Mouse (Mus musculus) kidney, postnatal 0 days (tissue): ENCODE data around the gene Tob2. TPM values are rescaled to one million over a fixed set of nuclear protein-coding genes. Genes with fewer than 3 reads are reported as not detected.

Source experiments
- ATAC-seq: fragments of 200-750 bp; cut with Nextera tagmentation; replicated peaks from 2 replicates; pipeline ENCODE4 v1.8.0; 2017; ENCODE audit warnings: low read depth, moderate number of reproducible peaks, moderate TSS enrichment, moderate library complexity; ENCODE audit not compliant: low FRiP score
- DNase-seq: peaks from one replicate; pipeline ENCODE4 v3.0.0-alpha.2; 2016; ENCODE audit warnings: low spot score
- H3K27ac ChIP-seq: fragments of 300-500 bp; sonication (generic); 2 replicates; pipeline ENCODE4 v1.5.1; 2014; ENCODE audit warnings: mild to moderate bottlenecking
- H3K27me3 ChIP-seq: fragments of 300-500 bp; sonication (generic); 2 replicates; pipeline ENCODE4 v1.6.1; 2014; ENCODE audit warnings: low read length, mixed read lengths; ENCODE audit not compliant: insufficient read depth
- H3K36me3 ChIP-seq: fragments of 300-500 bp; sonication (generic); 2 replicates; pipeline ENCODE4 v1.6.1; 2014; ENCODE audit warnings: low read length, mixed read lengths; ENCODE audit not compliant: insufficient read depth
- H3K4me1 ChIP-seq: fragments of 300-500 bp; sonication (generic); replicated peaks from 2 replicates; pipeline ENCODE4 v1.6.1; 2014; ENCODE audit warnings: antibody characterized with exemption, low read length, mixed read lengths; ENCODE audit not compliant: insufficient read depth
- H3K4me2 ChIP-seq: fragments of 300-500 bp; sonication (generic); 2 replicates; pipeline ENCODE4 v1.6.1; 2014; ENCODE audit warnings: mild to moderate bottlenecking, low read length, moderate library complexity, mixed read lengths
- H3K4me3 ChIP-seq: fragments of 300-500 bp; sonication (generic); replicated peaks from 2 replicates; pipeline ENCODE4 v1.5.1; 2014; ENCODE audit warnings: low read depth, low read length
- H3K9ac ChIP-seq: fragments of 300-500 bp; sonication (generic); 2 replicates; pipeline ENCODE4 v1.6.1; 2014; ENCODE audit warnings: low read depth, low read length
- H3K9me3 ChIP-seq: fragments of 300-500 bp; sonication (generic); replicated peaks from 2 replicates; pipeline ENCODE4 v1.6.1; 2016; ENCODE audit warnings: low read length, inconsistent platforms, mixed read lengths
- CTCF ChIP-seq: IDR thresholded peaks from 2 replicates; pipeline ENCODE4 v1.5.1; 2016; ENCODE audit warnings: antibody characterized with exemption, low read depth, mild to moderate bottlenecking, moderate library complexity
- WGBS: fragments of 180-500 bp; shearing (Covaris S2); extraction: QIAGEN DNeasy Blood & Tissue Kit; methylation state at CpG from one replicate; pipeline ENCODE4 v1.1.7; 2014; 5-methylcytosine and 5-hydroxymethylcytosine counted together
- polyA plus RNA-seq: library from polyadenylated mRNA; unstranded; fragments of >200 nt; fragmentation: Nextera tagmentation; extraction: Ambion mirVana; gene quantifications from 2 replicates; pipeline ENCODE4 v1.2.1, GENCODE M21; 2015

Gene Tob2
- polyA plus RNA-seq, 1 experiment from 2014 or later: 22.5 TPM

DNA sequence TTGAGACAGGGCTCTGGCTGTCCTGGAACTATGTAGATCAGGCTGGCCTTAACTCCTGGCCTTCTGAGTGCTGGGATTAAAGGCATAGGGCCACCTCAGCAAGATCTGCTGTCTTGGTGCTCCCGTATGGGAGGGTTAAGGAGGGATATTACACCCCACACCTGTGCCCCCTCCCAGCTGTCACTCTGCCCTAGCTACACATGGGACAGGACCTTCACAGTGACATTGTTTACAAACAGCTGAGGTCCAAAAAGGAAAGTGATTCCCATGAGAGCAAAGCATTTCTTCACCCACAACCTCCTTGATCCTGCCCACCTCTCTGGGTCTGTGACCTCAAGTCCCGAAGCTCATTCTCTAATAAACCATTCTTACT, 29.4 kb downstream of the Tob2 start:
- Histone ChIP-seq H3K9ac (no peak overlapping the region), H3K4me3 (no peak overlapping the region), H3K27ac (no peak overlapping the region), H3K27me3 (no peaks in the 10 kb centered on the region), H3K4me1 (no peaks in the 10 kb centered on the region), H3K36me3 (peaks cover 29% of the 10 kb centered on the region; the same call in 1 of the 2 replicates), H3K9me3 (no peaks in the 10 kb centered on the region), H3K4me2 (no peak overlapping the region)
- ATAC-seq: no peak
- DNase-seq: no peak
- no peak for TF ChIP-seq CTCF
- 57% methylated on average over 2 of the region's 2 CpGs for WGBS

GRCm38 (mm10) chr15:81828426-81829207, 30.0 kb downstream of the Tob2 start:
- H3K4me1 ChIP-seq: no peaks in the 10 kb centered on the region
- H3K9me3 ChIP-seq: no peaks in the 10 kb centered on the region
- ATAC-seq: no peak
- H3K4me2 ChIP-seq: no peak overlapping the region
- no peaks in the 10 kb centered on the region for H3K27me3 ChIP-seq
- no peak for TF ChIP-seq CTCF
- no peak overlapping the region for H3K4me3 ChIP-seq
- 84% methylated on average over 7 of the region's 7 CpGs for WGBS
- H3K9ac ChIP-seq: no peak overlapping the region
- H3K36me3 ChIP-seq: peaks cover 35% of the 10 kb centered on the region; the same call in 1 of the 2 replicates
- H3K27ac ChIP-seq: no peak overlapping the region
- DNase-seq: no peak

DNA sequence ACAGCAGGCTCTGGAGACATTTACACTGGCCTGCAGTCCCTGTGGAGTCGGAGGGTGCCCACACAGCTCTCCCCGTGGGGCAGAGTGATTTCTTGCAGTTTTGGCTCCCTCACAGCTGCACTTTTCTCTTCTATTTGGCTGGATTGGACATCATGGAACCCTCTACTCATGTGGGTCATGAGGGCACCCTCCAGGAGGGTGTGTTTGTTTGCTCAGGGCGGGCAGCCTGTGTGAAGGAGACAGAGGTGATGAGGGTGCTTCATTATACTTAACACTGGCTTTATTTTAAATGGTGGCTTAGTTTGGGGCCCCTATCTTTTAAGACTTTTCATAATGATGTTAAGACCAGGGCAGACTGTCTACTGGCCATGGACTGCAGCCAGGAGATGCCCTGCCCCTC, 33.8 kb downstream of the Tob2 start:
- no peak for DNase-seq
- H3K9ac ChIP-seq: no peak overlapping the region
- no peaks in the 10 kb centered on the region for H3K9me3 ChIP-seq
- 76% methylated on average over 3 of the region's 3 CpGs for WGBS
- TF ChIP-seq CTCF: no peak
- H3K4me1 ChIP-seq: no peaks in the 10 kb centered on the region
- ATAC-seq: no peak
- peaks cover 41% of the 10 kb centered on the region; the same call in 1 of the 2 replicates for H3K36me3 ChIP-seq
- no peaks in the 10 kb centered on the region for H3K27me3 ChIP-seq
- no peak overlapping the region for H3K27ac ChIP-seq
- no peak overlapping the region for H3K4me2 ChIP-seq
- no peak overlapping the region for H3K4me3 ChIP-seq

GRCm38 (mm10) chr15:81822631-81823030, 36.0 kb downstream of the Tob2 start:
- WGBS: 85% methylated on average over 3 of the region's 3 CpGs
- no peaks in the 10 kb centered on the region for H3K27me3 ChIP-seq
- H3K4me2 ChIP-seq: no peak overlapping the region
- H3K9ac ChIP-seq: no peak overlapping the region
- H3K4me3 ChIP-seq: no peak overlapping the region
- no peak for DNase-seq
- no peak for TF ChIP-seq CTCF
- H3K36me3 ChIP-seq: peaks cover 42% of the 10 kb centered on the region; the same call in 1 of the 2 replicates
- H3K9me3 ChIP-seq: no peaks in the 10 kb centered on the region
- ATAC-seq: no peak
- H3K27ac ChIP-seq: no peak overlapping the region
- H3K4me1 ChIP-seq: no peaks in the 10 kb centered on the region

GRCm38 (mm10) chr15:81818404-81818803, 40.2 kb downstream of the Tob2 start:
- H3K4me2 ChIP-seq: no peak overlapping the region
- no peaks in the 10 kb centered on the region for H3K27me3 ChIP-seq
- no peak for DNase-seq
- TF ChIP-seq CTCF: no peak
- no peak overlapping the region for H3K4me3 ChIP-seq
- H3K9ac ChIP-seq: no peak overlapping the region
- H3K27ac ChIP-seq: no peak overlapping the region
- no peaks in the 10 kb centered on the region for H3K4me1 ChIP-seq
- H3K9me3 ChIP-seq: no peaks in the 10 kb centered on the region
- H3K36me3 ChIP-seq: peaks cover 30% of the 10 kb centered on the region
- WGBS: 90% methylated on average over 3 of the region's 3 CpGs
- ATAC-seq: no peak

DNA sequence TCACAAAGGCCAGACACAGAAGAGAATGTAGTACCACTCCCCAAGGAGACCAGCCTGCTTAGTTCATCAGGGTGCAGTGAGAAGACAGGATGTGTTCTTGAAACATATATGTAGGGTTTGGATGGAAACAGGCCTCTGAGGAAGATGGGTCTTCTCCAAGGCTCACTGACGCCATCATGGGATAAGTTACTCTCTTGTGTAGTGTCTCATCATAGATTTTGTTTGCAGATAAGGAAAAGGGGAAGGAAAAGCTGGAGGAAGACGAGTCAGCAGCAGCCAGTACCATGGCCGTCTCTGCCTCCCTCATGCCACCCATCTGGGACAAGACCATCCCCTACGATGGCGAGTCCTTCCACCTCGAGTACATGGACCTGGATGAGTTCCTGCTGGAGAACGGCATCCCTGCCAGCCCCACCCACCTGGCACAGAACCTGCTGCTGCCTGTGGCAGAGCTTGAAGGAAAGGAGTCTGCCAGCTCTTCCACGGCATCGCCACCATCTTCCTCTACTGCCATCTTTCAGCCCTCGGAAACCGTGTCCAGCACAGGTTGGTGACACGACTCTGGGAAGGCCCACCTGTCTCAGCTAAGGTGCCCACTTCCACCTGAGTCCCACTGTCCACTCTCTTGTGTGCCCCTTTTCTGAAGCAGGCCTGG, 43.8 kb downstream of the Tob2 start:
- Histone ChIP-seq H3K4me2 (no peak overlapping the region), H3K9me3 (no peaks in the 10 kb centered on the region), H3K27me3 (no peaks in the 10 kb centered on the region), H3K4me3 (no peak overlapping the region), H3K4me1 (0 out of 2 replicates have a peak, but pooled peaks cover 3% of the 10 kb centered on the region), H3K36me3 (peaks cover 26% of the 10 kb centered on the region), H3K27ac (no peak overlapping the region), H3K9ac (no peak overlapping the region)
- no peak for ATAC-seq
- 88% methylated on average over 12 of the region's 12 CpGs for WGBS
- DNase-seq: no peak
- TF ChIP-seq CTCF: no peak
